Mouse (Mus musculus) mature B cell (primary cell): ENCODE results near the gene Ttc17.

Source experiments
- in situ Hi-C: fragments of 300-500 bp; cut with MboI; formaldehyde crosslinking; loops from 2 replicates; pipeline ENCODE4 v1.14.3; 2019

Gene Ttc17

DNA sequence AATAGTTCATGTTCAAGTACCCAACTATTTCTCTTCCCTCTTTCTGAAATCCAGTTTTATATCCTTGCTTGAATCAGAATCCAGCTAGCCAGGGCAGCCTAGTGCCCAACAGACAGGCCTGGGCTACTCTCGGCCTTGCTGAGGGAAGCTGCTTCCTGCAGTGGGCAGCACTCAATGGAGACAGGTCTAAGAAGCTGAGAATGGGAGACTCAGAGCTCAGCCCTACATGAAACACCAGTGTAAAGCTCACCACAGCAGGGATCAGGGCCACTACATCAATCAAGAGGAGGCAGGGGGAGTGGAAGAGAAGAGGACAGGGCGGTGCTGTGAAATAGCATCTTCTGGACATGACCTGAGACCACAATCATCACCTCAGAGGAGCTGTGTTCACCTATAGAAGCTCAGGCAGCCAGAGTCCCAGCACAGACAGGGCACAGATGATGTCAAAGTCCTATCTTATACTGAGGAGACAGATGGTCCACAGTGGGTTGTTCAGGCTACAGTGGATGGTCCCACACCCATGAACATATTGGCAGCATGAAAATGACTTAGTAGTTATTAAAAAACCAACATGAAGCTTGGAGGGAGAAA is 25.3 kb downstream of the Ttc17 start:
- in situ Hi-C loops: no loop called here

DNA sequence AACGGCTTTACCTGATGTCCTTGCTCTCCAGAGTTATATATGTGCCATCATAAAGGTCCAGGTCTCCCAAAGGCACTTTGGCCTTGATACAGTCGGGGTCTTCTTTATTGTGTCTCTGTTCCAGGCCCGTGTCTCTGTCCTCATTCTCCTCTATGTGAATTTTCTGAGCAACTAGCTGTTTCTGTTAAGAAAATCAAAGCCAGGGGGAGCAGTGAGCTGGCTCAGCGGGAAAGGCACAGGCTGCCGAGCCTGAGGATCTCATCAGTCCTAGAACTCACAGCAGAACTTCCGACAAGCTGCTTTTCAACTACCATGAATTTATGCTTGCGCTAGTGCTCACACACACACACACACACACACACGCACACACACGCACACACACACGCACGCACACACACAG is 27.8 kb downstream of the Ttc17 start:
- in situ Hi-C loops: no loop called here

DNA sequence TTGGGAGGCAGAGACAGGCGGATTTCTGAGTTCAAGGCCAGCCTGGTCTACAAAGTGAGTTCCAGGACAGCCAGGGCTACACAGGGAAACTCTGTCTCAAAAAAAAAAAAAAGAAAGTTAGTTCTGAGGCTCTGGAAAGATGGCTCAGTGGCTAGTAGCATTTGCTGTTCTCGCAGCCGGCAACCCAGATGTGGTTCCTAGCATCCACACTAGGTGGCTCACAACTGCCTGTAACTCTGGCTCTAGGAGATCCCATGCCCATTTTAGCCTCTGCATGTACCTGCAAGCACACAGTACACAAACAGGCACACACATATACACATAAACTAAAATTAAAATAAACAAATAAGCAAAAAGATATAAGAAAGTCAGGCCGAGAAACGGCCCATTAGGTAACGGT is 35.4 kb downstream of the Ttc17 start:
- in situ Hi-C loops: no loop called here

DNA sequence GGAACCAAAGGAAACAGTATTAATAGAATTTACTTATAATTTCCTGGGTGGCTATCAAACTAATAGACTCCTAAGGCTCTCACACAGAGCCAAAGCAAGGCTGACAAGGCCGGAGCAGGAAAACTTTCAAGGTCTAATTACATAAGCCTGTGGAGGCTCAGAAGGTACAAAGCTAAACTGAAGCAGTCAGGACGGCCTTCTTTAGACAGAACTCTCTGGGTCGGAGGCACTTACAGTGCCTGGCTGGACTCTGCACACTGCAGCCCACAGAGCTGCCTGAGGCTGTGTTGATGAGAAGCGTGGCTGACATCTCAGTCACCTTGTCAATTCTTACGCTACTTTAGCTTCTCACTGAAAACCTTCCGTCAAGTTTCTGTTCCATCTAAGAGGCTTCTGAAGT is 42.7 kb downstream of the Ttc17 start:
- in situ Hi-C loops: no loop called here

DNA sequence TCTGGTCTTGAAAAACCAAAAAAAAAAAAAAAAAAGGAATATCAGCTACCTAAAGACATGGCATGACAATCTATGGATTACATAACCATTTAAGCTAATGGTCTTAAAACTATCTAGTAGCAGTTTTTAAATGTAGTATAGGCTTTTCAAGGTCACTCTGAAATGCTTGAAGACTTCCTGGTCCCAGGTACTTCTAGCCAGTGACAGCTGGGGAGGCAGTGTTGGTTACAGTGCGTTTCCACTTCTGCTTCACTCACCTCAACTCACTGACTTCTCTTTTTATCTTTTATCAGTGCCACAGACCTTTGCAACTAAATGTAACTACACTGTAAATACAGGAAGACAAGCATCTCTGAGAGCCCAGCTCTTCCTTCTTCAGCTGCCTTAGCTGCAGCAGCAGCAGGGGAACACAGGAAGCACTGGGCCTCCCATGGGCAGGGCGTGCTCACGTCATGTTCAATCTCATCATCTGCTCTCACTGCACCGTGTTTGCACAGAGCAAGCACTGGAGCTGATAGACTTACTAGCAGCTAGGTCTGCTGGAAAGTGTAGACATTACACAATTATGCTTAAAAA is 46.0 kb downstream of the Ttc17 start:
- in situ Hi-C loops: no loop called here

DNA sequence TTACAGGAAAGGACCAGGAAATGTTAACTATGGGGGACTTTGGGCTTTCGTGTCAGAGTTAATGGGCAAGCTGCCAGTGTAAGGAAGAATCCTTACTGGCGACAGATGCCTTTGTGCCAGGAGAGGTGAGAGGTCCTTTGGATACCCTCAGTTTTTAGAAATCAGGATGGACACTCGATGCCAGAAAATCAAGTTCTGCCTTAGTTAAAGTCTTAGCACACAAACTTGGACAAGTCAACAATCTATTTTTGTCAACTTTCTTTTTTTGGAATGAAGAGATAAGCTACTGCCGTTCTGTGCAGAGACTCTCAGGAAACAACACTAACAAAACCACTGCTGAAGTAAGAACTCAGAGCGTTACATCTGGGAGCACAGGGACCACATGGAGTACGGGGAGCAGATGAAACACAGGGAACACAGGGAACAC is 58.3 kb downstream of the Ttc17 start:
- in situ Hi-C loops: no loop called here

DNA sequence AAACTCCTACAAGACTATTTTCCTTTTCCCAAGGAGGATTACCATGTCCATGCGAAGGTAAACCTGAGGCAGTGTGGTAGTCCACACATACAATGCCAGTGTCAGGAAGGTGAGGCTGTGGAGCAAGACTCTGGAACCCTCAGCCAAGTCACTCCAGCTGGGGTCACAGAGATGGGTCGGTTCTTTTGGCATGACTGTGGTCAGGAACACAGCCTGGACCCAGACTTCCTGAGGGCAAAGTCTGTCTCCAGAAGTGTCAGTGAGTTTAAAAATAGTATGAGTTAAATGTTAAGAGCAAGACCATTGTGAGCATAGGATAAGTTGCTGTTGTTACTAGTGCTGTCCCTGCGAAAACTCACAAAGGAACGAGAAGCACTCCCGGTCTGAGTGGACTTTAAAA is 59.7 kb downstream of the Ttc17 start:
- in situ Hi-C loops: no loop called here

DNA sequence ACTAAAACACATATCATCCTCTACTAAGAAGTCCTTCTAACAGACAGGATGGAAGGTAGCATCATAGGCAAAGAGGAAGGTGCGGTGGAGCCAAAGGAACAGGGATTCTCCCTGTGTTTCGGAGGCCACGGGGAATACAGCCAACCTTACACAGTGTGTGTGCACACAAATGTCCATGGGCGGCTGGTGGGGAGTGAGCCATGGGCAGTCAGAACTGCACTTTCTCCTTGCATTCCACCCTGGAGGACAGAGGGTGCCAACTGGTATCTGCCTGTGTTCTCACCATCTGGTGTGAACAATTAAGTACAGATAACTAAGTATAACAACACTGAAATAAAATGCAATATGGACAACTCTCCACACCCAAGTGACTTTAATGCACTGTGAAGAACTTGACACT is 61.9 kb downstream of the Ttc17 start:
- in situ Hi-C loops: no loop called here

DNA sequence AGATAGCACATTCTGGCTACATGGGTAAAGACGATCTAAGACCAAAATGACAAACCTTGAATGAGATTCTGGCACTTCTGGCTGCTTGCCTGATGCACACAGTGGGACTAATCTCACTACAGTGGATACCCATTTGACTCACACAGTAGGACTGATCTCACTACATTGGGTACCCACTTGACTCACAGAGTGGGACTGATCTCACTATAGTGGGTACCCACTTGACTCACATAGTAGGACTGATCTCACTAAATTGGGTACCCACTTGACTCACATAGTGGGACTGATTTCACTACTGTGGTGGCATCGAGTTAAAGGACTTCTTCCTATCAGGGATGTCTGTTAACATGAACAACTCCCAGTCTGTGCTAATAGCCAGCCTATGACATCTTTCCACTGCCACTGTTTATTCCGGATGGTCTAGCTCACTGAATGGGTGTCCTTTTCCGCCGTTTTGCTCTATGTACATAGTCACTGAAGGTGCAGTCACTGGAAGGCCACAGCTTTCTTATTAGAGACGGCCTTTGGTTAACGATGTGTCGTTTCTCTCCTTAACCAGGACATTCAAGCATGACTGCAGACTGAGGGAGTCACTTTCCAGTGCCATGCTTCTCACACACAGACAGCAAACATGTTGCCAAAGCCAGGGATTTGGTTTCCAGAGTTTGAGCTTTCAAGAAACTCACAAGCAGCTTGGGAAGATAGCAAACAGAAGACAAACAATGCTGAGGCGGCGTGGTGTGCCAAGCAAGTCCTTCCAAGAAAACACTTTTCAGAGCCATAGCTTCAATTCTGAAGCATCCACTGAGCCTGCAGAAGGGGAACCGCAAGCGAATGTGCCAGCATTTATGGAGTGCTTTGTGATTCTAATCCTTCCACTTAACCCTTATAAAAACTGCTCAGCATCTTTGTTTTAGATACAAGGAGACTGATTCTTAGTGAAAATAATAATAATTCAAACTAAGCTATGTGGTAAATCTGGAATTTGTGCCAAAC is 62.9 kb downstream of the Ttc17 start:
- in situ Hi-C loops: no loop called here

DNA sequence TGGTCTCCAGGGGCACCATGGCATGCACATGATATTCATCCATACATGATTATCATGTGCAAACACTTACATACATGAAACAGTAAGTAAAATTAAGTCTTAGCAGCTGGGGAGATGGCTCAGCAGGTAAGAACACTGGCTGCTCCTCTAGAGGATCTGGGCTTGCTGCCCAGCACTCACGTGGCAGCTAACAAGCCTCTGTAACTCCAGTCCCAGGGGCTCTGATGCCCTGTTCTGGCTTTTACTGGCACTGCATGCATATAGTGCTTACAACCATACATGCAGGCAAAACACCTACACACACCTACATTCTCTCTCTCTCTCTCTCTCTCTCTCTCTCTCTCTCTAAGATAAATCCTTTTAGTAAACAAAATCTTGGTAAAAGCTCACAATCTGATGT is 65.7 kb downstream of the Ttc17 start:
- in situ Hi-C loops: no loop called here

DNA sequence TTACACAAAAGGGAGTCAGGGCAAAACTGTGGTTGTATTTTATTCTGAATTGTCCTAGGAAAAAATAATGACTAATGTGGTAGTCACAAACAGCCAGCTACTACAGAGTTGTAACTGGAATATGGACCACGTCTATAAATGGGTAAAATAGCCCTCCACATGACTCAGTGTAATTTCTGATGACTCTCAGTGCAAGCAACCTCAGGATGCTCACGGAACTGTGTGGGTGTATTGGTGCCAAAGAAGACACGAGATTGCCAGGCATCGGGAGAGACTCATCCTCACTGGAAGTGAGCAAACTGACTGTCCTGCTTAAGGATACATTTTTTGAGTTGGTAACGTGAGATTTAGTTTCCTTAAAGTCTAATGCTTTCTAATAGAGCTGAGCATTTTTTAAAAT is 67.0 kb downstream of the Ttc17 start:
- in situ Hi-C loops: no loop called here

DNA sequence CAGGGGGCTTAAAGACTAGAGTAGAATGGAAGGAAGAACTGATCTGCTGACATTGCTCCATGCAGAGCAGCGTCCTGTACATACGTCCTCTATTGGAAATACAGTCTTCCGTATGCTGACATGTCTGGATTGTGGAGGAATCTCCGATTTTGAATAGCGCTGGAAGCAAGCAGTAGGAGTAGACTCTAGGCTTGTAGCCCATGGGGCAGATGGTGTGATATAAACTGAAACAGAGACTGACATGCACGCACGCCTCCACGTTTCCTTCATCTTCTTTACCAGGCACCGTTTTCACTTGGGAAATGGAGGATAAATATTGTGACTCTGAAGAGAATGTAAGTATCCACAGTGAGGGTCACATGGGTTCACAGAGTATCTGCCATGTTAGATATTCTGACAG is 70.2 kb downstream of the Ttc17 start:
- in situ Hi-C loops: no loop called here

DNA sequence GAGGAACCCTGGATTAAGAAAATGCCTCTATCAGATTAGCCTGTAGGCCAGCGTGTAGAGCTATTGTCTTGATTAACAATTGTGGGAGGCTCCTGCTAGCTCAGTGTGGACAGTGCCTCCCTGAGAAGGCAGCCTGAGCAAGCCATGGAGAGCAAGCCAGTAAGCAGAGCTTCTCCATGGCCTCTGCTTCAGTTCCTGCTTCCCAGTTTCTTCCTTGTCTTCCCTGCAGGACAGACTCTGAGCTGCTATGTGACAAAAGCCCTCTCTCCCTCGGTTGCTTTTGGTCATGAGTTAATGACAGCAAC is 71.8 kb downstream of the Ttc17 start:
- in situ Hi-C loops: no loop called here

DNA sequence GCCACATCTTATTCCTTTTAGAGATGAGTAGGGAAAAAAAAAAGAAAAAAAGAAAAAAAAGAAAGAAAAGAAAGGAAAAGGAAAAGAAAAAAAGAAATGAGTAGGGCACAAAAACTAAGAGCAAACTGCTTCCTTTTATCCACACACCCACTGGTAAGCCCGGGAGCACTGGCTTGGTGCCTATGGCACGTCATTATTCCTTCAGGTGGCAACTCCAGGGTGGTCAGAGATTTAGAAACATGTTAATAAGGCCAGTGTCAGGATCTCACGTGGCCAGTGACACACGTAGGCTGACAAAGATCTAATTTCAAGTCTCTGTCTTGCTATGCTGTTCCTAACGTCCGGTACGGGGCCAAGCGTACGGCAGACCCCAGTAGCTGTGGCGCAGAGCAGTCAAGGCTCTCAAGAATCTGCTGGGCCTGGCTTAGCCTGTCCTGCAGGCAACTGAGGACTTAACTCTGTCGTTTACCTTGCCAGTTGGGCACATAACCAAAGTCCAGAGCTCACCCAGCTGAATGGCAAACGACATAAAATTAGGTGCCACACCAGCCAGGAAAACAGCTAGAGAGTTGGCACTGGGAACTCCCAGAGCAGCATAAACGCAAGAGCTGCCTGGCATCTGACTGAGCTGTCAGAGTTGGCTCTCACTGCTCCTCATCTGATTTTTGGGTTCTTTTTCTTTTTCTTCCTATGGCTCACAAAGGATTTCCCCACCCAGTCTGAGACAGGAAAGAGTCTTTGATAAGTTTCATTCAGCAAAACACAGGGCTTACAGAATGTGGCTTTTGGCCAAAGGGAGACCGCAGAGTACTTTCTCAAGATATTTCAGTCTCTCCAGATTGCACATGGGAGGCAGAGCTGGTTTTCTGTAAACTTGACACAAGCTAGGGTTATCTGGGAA is 72.4 kb downstream of the Ttc17 start:
- in situ Hi-C loops: no loop called here

DNA sequence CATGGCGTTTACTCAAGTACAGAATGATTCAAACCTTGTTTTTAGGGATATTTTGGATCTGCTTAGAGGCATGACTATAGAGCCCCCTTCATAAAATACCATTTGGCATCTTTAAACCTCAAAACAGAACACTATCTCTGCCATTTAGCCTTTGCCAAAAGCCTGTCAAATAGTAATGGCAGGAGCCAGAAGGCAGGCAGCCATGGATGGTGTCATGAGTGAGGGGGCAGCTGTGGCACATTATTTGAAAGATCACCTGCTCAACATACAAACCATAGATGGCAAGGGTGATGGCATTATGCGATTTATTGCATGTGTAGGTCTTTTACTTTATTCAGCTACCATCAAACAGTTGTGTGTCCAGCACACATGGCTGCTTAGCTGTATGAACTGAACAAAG is 73.4 kb downstream of the Ttc17 start:
- in situ Hi-C loops: no loop called here

DNA sequence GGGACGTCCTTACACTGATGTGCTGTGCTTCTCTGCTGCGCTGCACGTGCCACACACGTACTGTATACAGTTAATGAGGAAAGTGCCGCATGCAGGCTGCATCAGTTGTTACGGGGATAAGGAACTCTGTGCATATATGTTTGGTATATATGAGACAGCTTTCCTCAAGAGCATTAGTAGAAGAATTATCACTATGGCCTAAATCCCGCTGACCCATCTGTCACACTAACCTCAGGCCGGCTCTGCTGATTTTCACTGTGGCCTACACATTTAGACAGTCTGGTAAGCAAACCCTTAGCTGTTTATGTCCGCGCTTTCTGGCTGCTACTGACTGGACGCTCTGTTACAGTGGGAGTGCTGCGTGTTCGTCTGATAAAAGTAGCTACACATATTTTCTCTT is 77.2 kb downstream of the Ttc17 start:
- in situ Hi-C loops: no loop called here

DNA sequence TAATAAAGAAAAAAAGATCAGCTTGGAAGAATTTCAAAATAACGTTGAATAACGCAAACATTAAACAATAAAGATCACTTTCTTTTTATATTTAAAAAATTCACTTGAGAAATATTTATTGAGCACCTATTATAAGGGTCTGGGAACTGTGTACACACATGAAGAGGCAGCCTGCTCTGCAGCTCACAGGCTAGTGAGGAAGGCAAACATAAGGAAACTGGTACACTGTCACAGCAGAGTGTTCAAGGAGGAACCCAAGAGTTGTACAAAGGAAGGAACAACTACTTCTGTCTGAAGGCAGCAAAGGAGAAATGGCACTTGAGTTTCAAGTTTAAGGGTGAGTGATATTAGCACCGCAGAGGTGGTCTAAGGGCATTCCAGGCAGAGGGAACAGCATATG is 78.7 kb downstream of the Ttc17 start:
- in situ Hi-C loops: no loop called here

DNA sequence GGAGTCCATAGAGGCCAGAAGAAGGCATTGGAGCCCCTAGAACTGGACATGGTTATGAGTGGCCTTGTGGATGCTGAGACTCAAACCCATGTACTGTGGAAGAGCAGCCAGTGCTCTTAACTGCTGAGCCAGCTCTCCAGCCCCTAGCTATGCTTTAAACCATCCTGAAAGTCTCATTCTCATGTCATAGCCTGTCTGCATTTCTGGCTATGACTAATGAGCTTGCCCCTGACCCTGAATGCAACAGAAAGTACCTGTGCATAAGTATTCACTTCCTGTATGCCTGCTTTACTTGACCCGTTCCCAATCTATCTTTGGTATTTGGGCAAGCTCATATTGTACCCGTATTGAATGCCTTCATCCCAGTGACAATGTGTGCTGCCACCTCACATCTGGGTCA is 86.7 kb downstream of the Ttc17 start:
- in situ Hi-C loops: no loop called here

DNA sequence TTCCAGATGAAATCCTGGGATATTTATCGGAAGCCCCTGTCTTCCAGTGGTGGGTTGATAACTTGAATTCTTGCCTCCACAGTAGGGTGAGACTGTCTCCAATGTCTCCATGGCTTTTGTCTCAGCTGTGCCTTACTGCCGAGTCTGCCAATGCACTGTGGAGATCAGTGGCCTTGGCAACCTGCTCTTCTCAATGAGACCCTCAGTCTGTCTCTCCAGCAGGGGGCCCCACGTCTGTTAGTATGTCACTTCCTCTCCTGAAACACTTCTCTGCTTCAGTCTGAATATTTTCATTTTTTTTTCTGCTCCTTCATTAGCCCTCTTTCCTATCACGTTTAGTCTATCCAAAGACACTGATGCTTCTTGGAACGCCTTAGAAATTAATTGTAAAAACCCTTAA is 90.0 kb downstream of the Ttc17 start:
- in situ Hi-C loops: no loop called here

DNA sequence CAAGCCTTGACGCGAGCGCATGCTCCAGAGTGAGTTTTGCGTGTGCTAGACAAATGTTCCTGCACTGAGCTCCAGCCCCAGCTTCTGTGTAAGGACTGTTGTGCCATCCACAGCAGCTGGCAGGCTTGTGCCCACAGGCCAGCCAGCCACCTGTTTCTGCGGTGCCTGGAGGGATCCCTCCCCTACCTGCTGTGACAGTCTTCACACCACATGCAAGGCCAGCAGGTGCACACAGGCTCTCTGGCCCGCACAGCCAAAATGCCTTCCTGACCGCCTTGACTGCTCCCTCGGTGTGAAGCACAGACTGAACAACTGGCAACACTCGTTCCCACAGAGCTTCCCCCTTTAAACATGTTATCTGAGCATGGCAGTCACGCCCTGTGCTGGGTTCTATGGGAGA is 102.5 kb downstream of the Ttc17 start:
- in situ Hi-C loops: no loop called here

DNA sequence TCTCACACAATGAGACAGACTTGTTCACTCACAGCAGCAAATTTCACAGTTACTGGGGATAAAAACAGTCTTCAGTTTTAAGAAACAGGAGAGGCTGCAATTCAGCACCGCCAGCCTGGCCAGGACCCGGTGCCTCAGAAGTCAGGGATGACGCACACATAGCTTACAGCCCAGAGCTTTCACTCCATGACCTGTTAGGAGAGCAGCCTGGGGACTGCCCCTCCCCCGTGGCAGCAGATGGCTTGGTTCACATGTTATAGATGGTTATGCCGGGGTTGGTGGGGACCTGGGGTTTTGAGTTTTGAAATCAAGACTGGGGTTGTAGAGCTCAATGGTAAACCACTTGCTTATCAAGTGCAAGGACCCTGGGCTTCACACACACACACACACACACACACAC is 104.1 kb downstream of the Ttc17 start:
- in situ Hi-C loops: no loop called here

DNA sequence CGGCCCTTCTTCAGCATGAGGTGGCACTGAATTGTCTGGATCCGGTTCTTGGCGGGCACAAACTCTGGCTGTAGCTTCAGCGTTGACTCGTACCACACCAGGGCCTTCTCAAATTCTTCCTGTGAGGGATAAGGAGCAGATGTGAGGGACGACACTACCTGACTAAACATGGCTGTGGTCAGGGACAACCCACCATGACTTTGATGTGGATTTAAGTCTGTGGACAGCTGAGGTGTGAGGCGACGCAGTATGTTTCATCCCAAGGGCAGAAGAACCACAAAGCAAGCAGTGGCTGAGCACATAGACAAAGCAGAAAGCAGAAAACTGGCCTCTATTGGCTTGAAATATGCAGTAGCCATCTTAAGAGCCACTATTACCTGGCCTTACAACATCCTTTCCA is 104.7 kb downstream of the Ttc17 start:
- in situ Hi-C loops: no loop called here
